ENCODE assay signal across 15 mouse cellular contexts in the genomic region with DNA sequence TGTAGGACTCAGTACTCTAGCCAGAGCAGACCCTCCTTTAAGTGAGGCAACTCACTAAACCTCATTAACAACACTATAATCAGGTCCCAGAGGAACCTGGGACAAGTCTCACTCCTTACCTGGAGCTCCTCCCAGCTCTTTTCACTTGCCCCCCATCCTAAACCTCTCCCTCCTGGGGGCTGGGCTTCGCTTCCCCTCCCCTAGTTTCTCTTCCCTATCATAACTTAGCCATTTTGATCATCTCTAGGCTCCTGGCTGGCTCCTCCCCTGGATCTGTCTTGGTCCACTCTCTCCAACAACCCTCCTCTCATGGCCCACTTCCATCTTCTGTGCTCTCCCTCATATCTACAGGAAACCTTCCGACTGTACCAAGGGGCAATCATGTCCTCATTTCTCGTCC.
"Had no signal": no experiment of that assay in that cellular context is flagged by ENCODE, and none has a peak within 500 bp of the region (broad histone marks: within the 10 kb centered on the region; RNA-seq: fewer than 3 reads in every experiment).

No protein-coding gene starts in this region.

- H3K4me2 ChIP-seq: kidney, embryonic 15.5 days; limb, embryonic 13.5 days; lung, embryonic 14.5 days; midbrain, embryonic 13.5 days had no signal

- H3K27ac ChIP-seq: kidney, embryonic 15.5 days; limb, embryonic 13.5 days; midbrain, embryonic 13.5 days; stomach, postnatal 0 days had no signal

- H3K27me3 ChIP-seq: kidney, embryonic 15.5 days; limb, embryonic 13.5 days; liver, embryonic 15.5 days; midbrain, embryonic 13.5 days had no signal

- H3K4me1 ChIP-seq: kidney, embryonic 15.5 days; limb, embryonic 13.5 days; midbrain, embryonic 13.5 days had no signal

- ATAC-seq: intestine, embryonic 16.5 days; midbrain, embryonic 13.5 days had no signal

- H3K9me3 ChIP-seq: kidney, embryonic 15.5 days; limb, embryonic 13.5 days; liver, embryonic 15.5 days; midbrain, embryonic 13.5 days had no signal

- DNase-seq: kidney, adult 2 months; kidney, postnatal 14 days; layer of hippocampus, adult 9-11 months; layer of hippocampus, postnatal 36 days; lung, embryonic 14.5 days; lung, postnatal 10 days; lung, postnatal 4 days; thymus, adult 18-20 months; thymus, postnatal 14 days had no signal

- H3K9ac ChIP-seq: kidney, embryonic 15.5 days; limb, embryonic 13.5 days; liver, embryonic 15.5 days; lung, embryonic 14.5 days; midbrain, embryonic 13.5 days had no signal

- H3K4me3 ChIP-seq: kidney, embryonic 15.5 days; limb, embryonic 13.5 days; liver, embryonic 15.5 days; midbrain, embryonic 13.5 days had no signal
